Mouse (Mus musculus): ENCODE data around the gene 1700066M21Rik. TPM values are rescaled to one million over a fixed set of nuclear protein-coding genes. Genes with fewer than 3 reads are reported as not detected.

Gene 1700066M21Rik
- total RNA-seq, 2 experiments from 2014 or later, result 21.6 to 24.6 TPM

- intact Hi-C loops (cut with DNase I), result no loop called here
- DNase-seq (ENCODE audit: low spot score in 2 of 2), result peak in 1 of 2 experiments; percentile 31
Measured at GRCm38 (mm10) chr1:57388402-57389155, 11.2 kb downstream of the 1700066M21Rik start.

GRCm38 (mm10) chr1:57390993-57391790, 13.8 kb downstream of the 1700066M21Rik start:
- no peak for DNase-seq (ENCODE audit: low spot score in 2 of 2)
- intact Hi-C loops (cut with DNase I), result loop anchor here (5.0 kb wide), 1 partner anchor 1504 kb away; no protein-coding TSS in a partner anchor

- DNase-seq (ENCODE audit: low spot score in 2 of 2), result no peak
- intact Hi-C loops (cut with DNase I), result loop anchor here (5.0 kb wide), 1 partner anchor 1505 kb away; no protein-coding TSS in a partner anchor
Measured at GRCm38 (mm10) chr1:57392417-57392816, 15.0 kb downstream of the 1700066M21Rik start.

GRCm38 (mm10) chr1:57394051-57394450, 16.6 kb downstream of the 1700066M21Rik start:
- intact Hi-C loops (cut with DNase I), result loop anchor here (5.0 kb wide), 1 partner anchor 1507 kb away; no protein-coding TSS in a partner anchor
- peak; percentile 46 to 64 for DNase-seq (ENCODE audit: low spot score in 2 of 2)

GRCm38 (mm10) chr1:57400321-57400720, 22.9 kb downstream of the 1700066M21Rik start:
- intact Hi-C loops (cut with DNase I), result no loop called here
- no peak for DNase-seq (ENCODE audit: low spot score in 2 of 2)

- DNase-seq (ENCODE audit: low spot score in 2 of 2), result peak in 1 of 2 experiments; percentile 19
- intact Hi-C loops (cut with DNase I), result no loop called here
Measured at GRCm38 (mm10) chr1:57400877-57401276, 23.5 kb downstream of the 1700066M21Rik start.

- intact Hi-C loops (cut with DNase I), result no loop called here
- no peak for DNase-seq (ENCODE audit: low spot score in 2 of 2)
Measured at GRCm38 (mm10) chr1:57402116-57402515, 24.7 kb downstream of the 1700066M21Rik start.

- peak; percentile 86 to 88 for DNase-seq (ENCODE audit: low spot score in 2 of 2)
- intact Hi-C loops (cut with DNase I), result no loop called here
Measured at GRCm38 (mm10) chr1:57406187-57407151, 29.0 kb downstream of the 1700066M21Rik start, which contains the start of the genes Maip1 and Tyw5. Gene Maip1 (plus strand): TSS chr1:57406328. Gene Tyw5 (minus strand): TSS chr1:57407101.

- no peak for DNase-seq (ENCODE audit: low spot score in 2 of 2)
- intact Hi-C loops (cut with DNase I), result no loop called here
Measured at GRCm38 (mm10) chr1:57408994-57409393, 31.6 kb downstream of the 1700066M21Rik start.

- intact Hi-C loops (cut with DNase I), result no loop called here
- DNase-seq (ENCODE audit: low spot score in 2 of 2), result peak in 1 of 2 experiments; percentile 68
Measured at GRCm38 (mm10) chr1:57413397-57413796, 36.0 kb downstream of the 1700066M21Rik start.

- intact Hi-C loops (cut with DNase I), result loop anchor here (2.0 to 10.0 kb wide), 3 partner anchors 691 to 971 kb away; partner anchors contain the start of genes Aox3 and Bzw1
- DNase-seq (ENCODE audit: low spot score in 2 of 2), result peak in 1 of 2 experiments; percentile 59
Measured at GRCm38 (mm10) chr1:57423696-57424095, 46.3 kb downstream of the 1700066M21Rik start.

- intact Hi-C loops (cut with DNase I), result loop anchor here (1.0 to 10.0 kb wide), 7 partner anchors 346 to 966 kb away; partner anchors contain the start of genes Aox3, Bzw1 and Spats2l
Measured at GRCm38 (mm10) chr1:57428368-57429308, 51.2 kb downstream of the 1700066M21Rik start.

GRCm38 (mm10) chr1:57429786-57430483, 52.5 kb downstream of the 1700066M21Rik start:
- intact Hi-C loops (cut with DNase I), result loop anchor here (1.0 to 10.0 kb wide), 9 partner anchors 175 to 965 kb away; partner anchors contain the start of genes Aox3, Bzw1 and Spats2l
- no peak for DNase-seq (ENCODE audit: low spot score in 2 of 2)

More at GRCm38 (mm10) chr1:57428368-57429308, 51.2 kb downstream of the 1700066M21Rik start:
- DNase-seq (ENCODE audit: low spot score in 2 of 2), result peak; percentile 93

GRCm38 (mm10) chr1:57433141-57433540, 55.7 kb downstream of the 1700066M21Rik start:
- intact Hi-C loops (cut with DNase I), result loop anchor here (5.0 to 10.0 kb wide), 2 partner anchors 172 to 269 kb away; no protein-coding TSS in a partner anchor
- no peak for DNase-seq (ENCODE audit: low spot score in 2 of 2)
